Mouse (Mus musculus): ENCODE data around the gene Olfr885. TPM values are rescaled to one million over a fixed set of nuclear protein-coding genes. Genes with fewer than 3 reads are reported as not detected.

The Olfr885 gene
- total RNA-seq (2015; ENCODE audit: low replicate concordance) (not detected in 2 replicates), total RNA-seq (2017; ENCODE audit: low replicate concordance) (not detected in 2 replicates)

- ATAC-seq (replicated peaks; ENCODE audit: low FRiP score, poor library complexity, severe bottlenecking) = no peak
Measured at GRCm38 (mm10) chr9:38061022-38061421, at the start of gene Olfr885. TSS of gene Olfr885 (plus strand) at chr9:38061322.

GRCm38 (mm10) chr9:38025508-38025907 lies 35.6 kb upstream of the Olfr885 start, which contains the start of gene Olfr883:
TSS of gene Olfr883 (plus strand) at chr9:38025808.
- ATAC-seq (replicated peaks; ENCODE audit: low FRiP score, poor library complexity, severe bottlenecking) = no peak

- no peak for ATAC-seq (replicated peaks; ENCODE audit: low FRiP score, poor library complexity, severe bottlenecking)
Measured at GRCm38 (mm10) chr9:38046255-38046654, 14.9 kb upstream of the Olfr885 start, which contains the start of gene Olfr884. TSS of gene Olfr884 (plus strand) at chr9:38046555.

GRCm38 (mm10) chr9:38083772-38084171 lies 22.6 kb downstream of the Olfr885 start, which contains the start of gene Olfr887:
TSS of gene Olfr887 (plus strand) at chr9:38084072.
- ATAC-seq (replicated peaks; ENCODE audit: low FRiP score, poor library complexity, severe bottlenecking) = no peak

GRCm38 (mm10) chr9:38107828-38108227 lies 46.7 kb downstream of the Olfr885 start, which contains the start of gene Olfr888:
TSS of gene Olfr888 (plus strand) at chr9:38108128.
- ATAC-seq (replicated peaks; ENCODE audit: low FRiP score, poor library complexity, severe bottlenecking) = no peak

Other genes with a start within 250 kb of the Olfr885 start
- gene Olfr877, start 207.1 kb upstream of the Olfr885 start, total RNA-seq (2015; ENCODE audit: low replicate concordance) = not detected in 2 replicates
- gene Olfr877, start 207.1 kb upstream of the Olfr885 start, total RNA-seq (2017; ENCODE audit: low replicate concordance) = not detected in 2 replicates
- gene Olfr145, start 164.6 kb upstream of the Olfr885 start, total RNA-seq (2015; ENCODE audit: low replicate concordance) = not detected in 2 replicates
- gene Olfr145, start 164.6 kb upstream of the Olfr885 start, total RNA-seq (2017; ENCODE audit: low replicate concordance) = not detected in 2 replicates
- not detected in 2 replicates for gene Olfr878, start 143.5 kb upstream of the Olfr885 start, total RNA-seq (2015; ENCODE audit: low replicate concordance)
- gene Olfr878, start 143.5 kb upstream of the Olfr885 start, total RNA-seq (2017; ENCODE audit: low replicate concordance) = not detected in 2 replicates
- not detected in 2 replicates for gene Olfr881, start 69.5 kb upstream of the Olfr885 start, total RNA-seq (2015; ENCODE audit: low replicate concordance)
- not detected in 2 replicates for gene Olfr881, start 69.5 kb upstream of the Olfr885 start, total RNA-seq (2017; ENCODE audit: low replicate concordance)
- not detected in 2 replicates for gene Olfr883, start 35.5 kb upstream of the Olfr885 start, total RNA-seq (2015; ENCODE audit: low replicate concordance)
- not detected in 2 replicates for gene Olfr883, start 35.5 kb upstream of the Olfr885 start, total RNA-seq (2017; ENCODE audit: low replicate concordance)
- not detected in 2 replicates for gene Olfr884, start 14.8 kb upstream of the Olfr885 start, total RNA-seq (2015; ENCODE audit: low replicate concordance)
- gene Olfr884, start 14.8 kb upstream of the Olfr885 start, total RNA-seq (2017; ENCODE audit: low replicate concordance) = not detected in 2 replicates
- not detected in 2 replicates for gene Olfr887, start 22.8 kb downstream of the Olfr885 start, total RNA-seq (2015; ENCODE audit: low replicate concordance)
- gene Olfr887, start 22.8 kb downstream of the Olfr885 start, total RNA-seq (2017; ENCODE audit: low replicate concordance) = not detected in 2 replicates
- gene Olfr888, start 46.8 kb downstream of the Olfr885 start, total RNA-seq (2015; ENCODE audit: low replicate concordance) = not detected in 2 replicates
- gene Olfr888, start 46.8 kb downstream of the Olfr885 start, total RNA-seq (2017; ENCODE audit: low replicate concordance) = not detected in 2 replicates
- not detected in 2 replicates for gene Olfr889, start 53.9 kb downstream of the Olfr885 start, total RNA-seq (2015; ENCODE audit: low replicate concordance)
- gene Olfr889, start 53.9 kb downstream of the Olfr885 start, total RNA-seq (2017; ENCODE audit: low replicate concordance) = not detected in 2 replicates
- gene Olfr890, start 81.2 kb downstream of the Olfr885 start, total RNA-seq (2015; ENCODE audit: low replicate concordance) = not detected in 2 replicates
- not detected in 2 replicates for gene Olfr890, start 81.2 kb downstream of the Olfr885 start, total RNA-seq (2017; ENCODE audit: low replicate concordance)
- not detected in 2 replicates for gene Olfr891, start 119.5 kb downstream of the Olfr885 start, total RNA-seq (2015; ENCODE audit: low replicate concordance)
- gene Olfr891, start 119.5 kb downstream of the Olfr885 start, total RNA-seq (2017; ENCODE audit: low replicate concordance) = not detected in 2 replicates
- not detected in 2 replicates for gene Olfr893, start 147.0 kb downstream of the Olfr885 start, total RNA-seq (2015; ENCODE audit: low replicate concordance)
- gene Olfr893, start 147.0 kb downstream of the Olfr885 start, total RNA-seq (2017; ENCODE audit: low replicate concordance) = not detected in 2 replicates
- not detected in 2 replicates for gene Olfr894, start 156.7 kb downstream of the Olfr885 start, total RNA-seq (2015; ENCODE audit: low replicate concordance)
- gene Olfr894, start 156.7 kb downstream of the Olfr885 start, total RNA-seq (2017; ENCODE audit: low replicate concordance) = not detected in 2 replicates
- not detected in 2 replicates for gene Olfr143, start 191.5 kb downstream of the Olfr885 start, total RNA-seq (2015; ENCODE audit: low replicate concordance)
- gene Olfr143, start 191.5 kb downstream of the Olfr885 start, total RNA-seq (2017; ENCODE audit: low replicate concordance) = not detected in 2 replicates
- not detected in 2 replicates for gene Olfr895, start 206.5 kb downstream of the Olfr885 start, total RNA-seq (2015; ENCODE audit: low replicate concordance)
- gene Olfr895, start 206.5 kb downstream of the Olfr885 start, total RNA-seq (2017; ENCODE audit: low replicate concordance) = not detected in 2 replicates
- not detected in 2 replicates for gene Olfr896-ps1, start 229.8 kb downstream of the Olfr885 start, total RNA-seq (2015; ENCODE audit: low replicate concordance)
- not detected in 2 replicates for gene Olfr896-ps1, start 229.8 kb downstream of the Olfr885 start, total RNA-seq (2017; ENCODE audit: low replicate concordance)

Data from erythroid progenitor cell, adult 5-6 weeks (primary cell).